Mouse (Mus musculus) heart, adult 18-20 months (tissue): ENCODE measurements around the gene Asic4. TPM values are rescaled to one million over a fixed set of nuclear protein-coding genes. Genes with fewer than 3 reads are reported as not detected.
A peak's percentile ranks its signal among the peaks of the same experiment; 100 is the strongest.

Experiments used
- DNase-seq, 2 experiments: peaks; one replicate each; pipeline ENCODE4 v3.0.0; 2021 to 2022; ENCODE audit warnings: mixed read lengths in 1 of 2
- total RNA-seq, 2 experiments: library from RNA; stranded (reverse); gene quantifications; 2 replicates each; pipeline ENCODE4 v1.2.3; 2021

Asic4 gene
- total RNA-seq, 2 experiments from 2014 or later = not detected

DNA sequence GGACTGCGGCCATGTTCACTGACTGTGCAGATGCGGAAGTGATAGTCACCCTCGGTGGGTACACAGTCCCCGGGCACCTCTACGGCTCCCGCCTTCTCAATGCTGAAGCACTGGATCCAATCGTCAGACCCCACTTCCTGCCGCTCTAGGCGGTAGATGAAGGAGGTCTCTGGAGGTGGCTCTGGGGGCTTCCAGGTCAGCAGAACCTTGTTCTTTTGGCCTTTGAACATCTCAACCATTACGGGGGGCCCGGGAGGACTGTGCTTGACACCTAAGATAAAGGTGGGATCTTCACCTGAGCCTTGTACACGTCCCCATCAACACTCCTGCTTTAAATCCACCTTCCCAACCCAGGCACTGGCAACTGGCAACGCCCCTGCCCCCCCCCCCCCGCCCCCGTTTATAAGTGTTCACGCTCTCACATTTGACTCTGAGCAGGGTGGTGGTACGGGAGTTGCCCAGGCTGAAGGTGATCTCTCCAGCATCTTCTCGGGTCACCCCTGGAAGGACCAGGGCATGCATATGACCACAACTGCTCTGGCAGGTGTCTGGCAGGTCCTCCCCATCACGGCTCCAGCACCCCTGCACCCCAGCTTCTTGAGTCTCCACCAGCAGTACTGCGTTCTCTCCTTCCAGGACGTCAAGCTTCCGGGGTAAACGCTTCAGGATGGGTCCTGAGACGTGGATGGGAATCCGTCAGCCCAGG is 52.9 kb downstream of the Asic4 start:
- no peak for DNase-seq

DNA sequence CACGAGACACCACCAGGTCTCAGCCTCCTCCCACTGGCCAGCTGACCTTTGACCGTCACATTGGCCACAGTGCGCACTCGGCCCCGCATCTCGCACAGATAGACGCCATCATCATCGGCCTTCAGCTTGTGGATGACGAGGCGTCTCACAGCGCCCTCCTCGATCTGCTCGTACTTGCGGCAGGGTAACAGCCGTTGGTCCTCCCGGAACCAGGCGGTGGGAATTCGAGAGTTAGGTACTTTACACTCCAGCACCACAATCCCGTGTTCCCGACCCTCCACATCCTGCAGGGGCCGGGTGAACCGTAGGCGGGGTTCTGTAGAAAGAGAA is 53.4 kb downstream of the Asic4 start:
- no peak for DNase-seq

DNA sequence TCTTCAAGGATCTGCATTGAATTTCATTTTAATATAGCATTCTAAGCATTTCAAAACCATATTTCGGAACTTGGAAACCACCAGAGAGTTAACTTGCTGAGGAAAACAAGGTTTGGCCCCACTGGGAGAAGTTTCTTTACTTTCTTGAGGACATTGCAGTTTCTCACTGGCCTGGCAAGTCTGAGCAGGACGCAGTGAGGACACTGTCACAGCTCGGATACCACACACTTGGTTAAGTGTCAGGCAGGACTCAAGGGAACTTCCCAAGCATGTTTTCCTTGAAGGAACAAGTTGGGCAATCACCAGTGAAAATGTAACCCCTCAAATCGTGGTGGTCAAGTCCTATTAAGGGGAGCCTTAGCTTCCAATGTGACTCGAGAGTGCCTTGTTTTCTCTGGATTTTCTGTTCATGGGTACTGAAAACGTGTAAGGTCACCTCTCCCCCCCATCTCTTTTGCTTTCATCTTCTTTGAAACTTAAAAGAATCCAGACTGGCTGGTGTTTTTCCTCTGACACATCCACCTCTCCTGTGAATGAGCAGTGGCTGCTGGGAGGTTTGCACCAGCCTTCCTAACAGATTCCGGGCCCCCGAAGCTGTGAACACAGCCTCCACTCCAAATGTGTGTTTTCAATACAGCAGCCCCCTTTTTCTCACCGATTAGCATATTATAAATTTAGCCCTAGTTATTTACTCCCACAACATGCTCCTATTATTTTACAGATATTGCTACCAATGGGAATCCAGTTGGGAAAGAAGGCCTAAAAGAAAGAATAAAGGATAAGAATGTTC is 54.2 kb downstream of the Asic4 start:
- no peak for DNase-seq

DNA sequence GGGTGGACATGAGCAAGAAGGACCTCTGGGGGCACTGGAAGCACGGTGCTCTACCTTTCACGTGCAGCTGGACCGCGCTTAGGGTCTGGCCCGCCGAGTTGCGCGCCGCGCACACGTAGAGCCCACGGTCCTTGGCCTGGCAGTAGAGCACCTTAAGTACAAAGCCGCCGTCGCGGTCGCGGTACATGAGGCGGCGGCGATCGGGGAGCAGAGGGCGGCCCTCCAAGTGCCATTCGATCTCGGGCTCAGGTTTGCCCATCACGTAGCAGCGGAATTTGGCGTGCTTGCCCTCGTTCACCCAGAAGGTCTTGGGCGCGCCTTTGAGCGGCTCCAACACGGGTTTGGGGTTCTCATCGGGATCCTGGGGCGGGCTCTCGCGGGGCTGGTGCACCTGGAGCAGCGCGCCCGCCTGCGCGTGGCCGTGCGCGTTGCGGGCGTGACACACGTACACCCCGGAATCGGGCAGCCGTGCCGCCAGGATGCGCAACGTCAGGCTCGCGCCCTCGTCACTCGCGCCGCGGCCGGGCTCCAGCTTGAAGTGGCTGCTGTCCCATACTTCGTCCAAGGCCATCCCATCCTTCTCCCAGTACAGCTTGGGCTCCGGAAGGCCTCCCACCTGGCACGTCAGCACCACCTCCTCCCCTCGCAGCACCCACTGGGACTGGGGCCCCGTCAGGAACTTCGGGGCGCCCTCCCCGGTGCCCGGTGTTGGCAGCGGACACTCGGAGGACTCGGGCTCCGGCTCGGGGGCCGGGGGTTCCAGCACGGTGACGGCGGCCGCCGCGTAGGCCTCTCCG is 55.1 kb downstream of the Asic4 start:
- DNase-seq = peak; percentile 77 to 79

DNA sequence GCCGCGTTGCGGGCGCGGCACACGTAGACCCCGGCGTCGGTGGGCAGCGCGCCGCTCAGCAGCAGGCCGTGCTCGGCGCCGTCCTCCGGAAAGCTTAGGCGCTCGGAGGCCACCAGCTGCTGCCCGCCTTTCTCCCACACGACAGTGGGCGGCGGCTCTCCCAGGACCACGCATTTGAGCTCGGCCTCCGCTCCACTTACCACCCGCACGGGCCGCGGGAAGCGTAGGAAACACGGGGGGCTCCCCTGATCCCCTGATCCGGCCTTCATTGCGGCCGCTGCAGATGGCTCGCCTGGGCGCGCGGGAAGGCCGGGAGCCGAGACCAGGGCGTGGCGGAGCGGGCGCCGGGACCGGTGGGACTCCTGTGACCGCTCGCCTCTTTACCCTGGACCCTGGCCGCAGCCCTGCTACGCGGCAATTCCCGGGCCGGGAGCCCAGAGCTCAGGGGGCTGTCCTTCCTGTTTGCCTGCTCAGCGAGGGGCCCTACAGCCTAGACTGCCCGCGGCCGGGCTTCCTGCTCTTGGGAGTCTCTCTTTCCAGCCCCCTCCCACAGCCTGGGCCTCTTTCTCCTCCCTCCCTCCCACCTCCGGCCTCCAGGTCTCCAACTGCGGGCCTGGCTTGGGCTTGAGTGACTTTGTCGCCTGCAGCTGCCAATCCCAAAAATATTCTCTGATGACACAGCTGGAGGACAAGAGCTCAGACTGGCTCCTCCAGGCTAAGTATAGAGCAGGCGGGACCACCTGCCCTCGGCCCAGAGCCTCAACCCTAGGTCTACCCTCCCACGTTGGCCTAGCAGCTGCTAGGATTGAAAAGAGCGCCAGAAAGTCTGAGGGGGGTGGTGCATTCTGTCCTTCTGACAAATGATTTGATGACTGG is 56.0 kb downstream of the Asic4 start, which contains the start of gene Obsl1:
Gene Obsl1 (minus strand): TSS at position 497 of the 876 bp plus-strand sequence.
- peak; percentile 79 to 80 for DNase-seq

DNA sequence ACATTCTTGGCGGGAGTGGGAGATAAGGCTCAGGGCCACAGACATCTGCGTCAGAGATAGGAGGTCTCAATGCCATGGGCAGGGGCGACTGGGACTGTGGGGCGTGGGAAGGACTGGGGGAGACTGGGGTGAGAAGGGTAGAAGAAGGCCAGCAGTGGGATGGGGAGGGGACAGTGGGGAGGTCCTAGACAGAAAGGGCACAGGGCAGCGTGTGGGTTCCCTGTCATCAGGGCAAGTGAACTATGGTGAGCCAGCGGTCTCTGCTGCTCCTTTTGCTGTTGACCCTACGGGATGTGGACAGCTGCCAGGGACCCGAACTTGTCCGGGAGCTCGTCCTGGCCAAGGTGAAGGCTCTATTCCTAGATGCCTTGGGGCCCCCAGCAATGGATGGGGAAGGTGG is 56.8 kb downstream of the Asic4 start, which contains the start of gene Inha:
Gene Inha (plus strand): TSS at position 72 of the 400 bp plus-strand sequence.
- no peak for DNase-seq

DNA sequence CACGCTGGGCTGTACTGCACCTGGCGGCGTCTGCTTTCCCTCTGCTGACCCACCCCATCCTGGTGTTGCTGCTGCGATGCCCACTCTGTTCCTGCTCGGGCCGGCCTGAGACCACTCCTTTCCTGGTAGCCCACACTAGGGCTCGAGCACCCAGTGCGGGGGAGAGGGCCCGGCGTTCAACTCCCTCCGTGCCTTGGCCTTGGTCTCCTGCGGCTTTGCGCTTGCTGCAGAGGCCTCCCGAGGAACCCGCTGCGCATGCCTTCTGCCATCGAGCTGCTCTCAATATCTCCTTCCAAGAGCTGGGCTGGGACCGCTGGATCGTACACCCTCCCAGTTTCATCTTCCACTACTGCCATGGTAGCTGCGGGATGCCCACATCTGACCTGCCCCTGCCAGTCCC is 59.4 kb downstream of the Asic4 start:
- no peak for DNase-seq

DNA sequence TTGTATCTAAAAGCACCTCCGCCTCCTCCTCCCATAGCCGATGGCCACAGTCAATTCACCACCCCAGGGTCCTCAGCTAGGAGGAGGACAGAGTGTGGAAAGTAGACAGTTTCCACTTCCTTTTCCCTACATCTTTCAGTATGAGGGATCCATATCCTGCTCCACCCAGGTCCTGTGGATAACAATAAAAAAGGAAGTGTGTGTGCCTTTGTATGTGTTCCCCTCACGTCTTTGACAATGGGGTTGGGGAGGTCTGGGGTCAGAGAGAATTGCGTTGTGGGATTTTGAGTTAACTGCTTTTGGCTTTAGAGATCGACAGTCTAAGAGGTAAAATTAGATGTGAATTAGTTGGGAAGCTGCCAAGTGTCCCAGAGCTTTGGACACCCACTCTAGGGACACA is 59.9 kb downstream of the Asic4 start:
- DNase-seq = peak in 1 of 2 experiments; percentile 27

DNA sequence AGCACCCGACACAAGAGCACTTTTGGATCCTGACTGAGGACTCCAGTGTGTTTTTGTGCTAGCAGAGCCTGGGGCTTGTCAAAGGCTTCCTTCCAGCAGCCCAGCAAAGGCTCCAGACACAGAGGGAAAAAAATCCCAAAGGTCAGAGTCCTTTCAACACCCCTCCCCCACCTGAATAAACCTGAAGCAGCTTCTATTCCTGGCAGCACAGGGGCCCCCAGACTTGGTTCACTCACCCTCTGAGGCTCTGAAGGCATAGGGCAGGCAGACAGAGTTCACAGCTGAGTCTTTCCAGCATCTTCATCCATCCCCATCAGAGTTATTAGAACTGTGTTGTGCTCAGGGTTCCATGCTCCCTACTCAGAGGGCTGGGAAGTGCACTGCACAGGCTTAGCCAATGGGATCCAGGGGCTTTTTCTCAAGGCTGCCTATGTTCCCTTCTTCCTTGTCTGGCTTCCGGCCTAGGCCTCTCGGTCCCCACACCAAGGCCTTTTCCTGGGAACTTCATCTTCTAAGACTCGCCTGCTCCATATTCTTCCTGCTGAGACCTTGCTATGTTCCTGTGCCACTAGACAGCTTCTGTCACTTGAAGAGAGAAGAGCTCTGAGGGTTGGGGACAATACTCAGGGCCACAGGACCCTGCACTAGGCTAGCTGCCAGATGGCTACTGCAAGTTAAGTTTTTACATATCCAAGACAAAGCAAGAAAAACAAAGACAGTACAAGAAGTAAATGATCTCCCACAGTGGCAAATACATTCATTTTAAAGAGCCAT is 61.4 kb downstream of the Asic4 start:
- DNase-seq = no peak

DNA sequence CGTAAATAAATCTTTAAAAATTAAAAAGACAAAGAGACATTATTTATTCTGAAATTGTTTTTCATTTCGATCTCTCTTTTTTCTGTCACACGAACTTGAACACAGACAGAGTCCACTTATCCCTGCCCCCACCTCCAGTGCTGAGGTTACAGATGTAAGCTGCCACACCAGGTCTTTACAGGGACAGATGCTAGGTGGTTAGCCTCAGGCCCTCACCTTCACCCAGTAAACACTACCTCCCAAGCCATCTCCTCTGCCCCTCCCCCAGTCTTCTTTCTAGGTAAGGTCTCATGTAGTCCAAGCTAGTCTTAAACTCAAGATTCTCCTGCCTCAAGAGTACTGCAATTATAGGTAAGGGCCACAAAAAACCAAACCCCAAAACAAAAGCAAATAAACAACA is 62.3 kb downstream of the Asic4 start:
- DNase-seq = no peak

DNA sequence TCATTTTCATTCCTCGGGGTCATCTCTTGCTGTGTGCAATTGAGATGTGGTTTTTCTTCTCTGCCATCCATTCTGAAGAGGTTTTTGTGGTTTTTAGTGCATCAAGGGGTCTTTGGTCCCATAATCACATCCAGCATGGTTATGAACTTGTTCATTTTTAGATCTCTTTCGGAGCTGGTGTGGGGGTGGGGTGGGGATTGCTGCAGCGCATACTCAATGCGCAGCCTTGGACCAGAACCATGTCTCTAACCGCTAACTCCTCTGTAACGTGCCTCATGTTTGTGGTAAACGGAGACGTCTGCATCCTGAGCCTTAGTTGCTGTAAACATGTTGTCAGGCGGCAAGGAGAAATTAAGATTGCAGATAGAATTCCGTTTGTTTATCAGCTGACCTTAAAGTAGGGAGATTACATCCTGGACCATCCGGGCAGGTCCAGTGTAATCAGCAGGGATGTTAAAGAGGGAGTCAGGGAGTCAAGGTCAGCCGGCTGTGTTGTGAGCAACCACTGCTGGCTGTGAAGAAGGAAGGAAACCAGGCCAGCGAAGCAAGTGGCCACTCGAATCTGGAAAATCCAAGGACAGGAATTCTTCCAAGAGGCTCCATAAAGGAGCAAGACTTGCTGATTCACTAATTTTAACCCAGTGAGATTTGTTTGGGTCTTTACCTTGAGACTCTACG is 66.6 kb downstream of the Asic4 start:
- DNase-seq = no peak

DNA sequence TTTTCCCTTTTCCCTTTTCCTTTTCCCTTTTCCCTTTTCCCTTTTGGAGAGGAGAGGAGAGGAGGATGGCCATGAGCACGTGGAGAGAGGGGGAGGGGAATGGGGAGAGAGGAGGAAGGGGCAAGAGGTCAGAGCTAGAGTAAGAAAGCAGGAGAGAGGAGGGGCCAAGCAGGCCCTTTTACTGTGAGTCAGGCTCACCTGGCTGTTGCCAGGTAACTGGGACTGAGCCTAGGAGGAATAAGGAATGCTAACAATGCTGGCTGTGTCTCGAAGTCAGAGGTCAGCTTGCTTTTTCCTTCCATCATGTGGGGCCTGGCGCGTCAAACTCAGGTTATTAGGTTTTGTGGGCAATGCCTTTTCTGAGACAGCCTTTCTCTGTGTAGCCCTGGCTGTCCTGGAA is 67.7 kb downstream of the Asic4 start:
- DNase-seq = no peak

DNA sequence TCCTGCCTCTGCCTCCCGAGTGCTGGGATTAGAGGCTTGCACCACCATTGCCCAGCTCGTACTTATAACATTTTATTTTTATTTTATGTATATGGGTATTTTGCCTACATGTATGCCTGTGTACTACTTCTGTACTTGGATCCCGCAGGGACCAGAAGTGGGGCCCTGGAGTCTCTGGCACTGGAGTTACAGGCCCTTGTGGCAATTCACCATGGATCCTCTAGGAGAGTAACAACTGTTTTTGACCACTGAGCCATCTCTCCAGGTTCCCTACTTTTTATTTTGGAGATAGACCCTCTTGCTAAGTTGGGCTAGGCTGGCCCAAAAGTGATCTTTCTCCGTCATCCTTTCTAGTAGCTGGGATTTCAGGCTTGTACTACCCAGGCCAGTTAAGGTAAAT is 68.2 kb downstream of the Asic4 start:
- DNase-seq = no peak

DNA sequence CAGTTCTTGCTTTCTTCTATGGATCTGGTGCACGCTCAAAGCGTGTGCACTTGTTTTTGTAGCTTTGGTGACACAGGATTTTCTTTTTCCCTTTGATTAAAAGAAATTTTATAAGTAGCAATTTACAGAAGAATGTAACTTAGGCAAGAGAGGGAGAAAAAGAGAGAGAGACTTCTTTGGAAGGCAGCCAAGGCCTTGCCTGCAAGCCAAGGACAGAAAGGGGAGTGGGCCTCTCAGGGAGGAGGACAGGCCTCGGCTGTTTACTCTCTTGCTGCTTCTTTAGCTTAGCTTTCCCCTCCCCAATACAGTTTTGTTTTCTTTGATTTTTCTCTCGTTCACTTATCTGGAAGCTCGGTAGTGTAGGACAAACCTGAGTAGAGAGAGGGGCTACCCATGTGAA is 69.3 kb downstream of the Asic4 start:
- no peak for DNase-seq

DNA sequence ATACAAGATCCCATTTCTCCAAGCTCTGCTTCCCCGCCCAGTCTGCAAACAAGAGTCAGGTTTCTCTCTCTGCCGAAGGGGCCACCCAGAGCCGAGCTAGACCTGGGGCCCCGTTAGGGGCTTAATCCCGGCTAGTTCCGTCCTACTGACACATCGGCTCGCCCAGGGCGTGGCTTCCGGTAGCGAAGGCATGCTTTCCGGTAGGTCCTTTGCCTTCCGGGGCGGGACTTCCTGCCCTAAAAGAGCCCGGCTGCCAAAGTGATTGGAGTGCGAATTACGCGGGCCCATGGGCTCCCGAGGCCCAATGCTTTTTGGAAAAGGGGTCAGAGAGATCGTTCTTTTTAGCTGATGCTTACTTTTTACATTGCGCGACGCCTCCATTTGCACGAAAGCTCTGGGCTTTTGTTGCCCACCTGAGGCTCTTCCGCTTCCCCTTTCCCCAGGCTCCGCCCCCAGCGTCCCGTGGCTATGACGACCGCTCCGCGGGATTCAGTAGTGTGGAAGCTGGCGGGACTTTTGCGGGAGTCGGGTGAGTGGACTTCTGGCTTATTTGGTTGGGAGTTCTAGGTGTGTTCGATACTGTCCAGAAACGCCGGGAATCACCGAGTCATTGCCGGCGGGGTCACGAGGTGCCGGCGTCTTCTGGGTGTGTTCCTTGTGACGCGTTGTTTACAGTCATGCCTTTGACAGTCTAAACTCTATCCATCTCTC is 71.2 kb downstream of the Asic4 start, which contains the start of gene Stk11ip:
Gene Stk11ip (plus strand): TSS at position 209 of the 711 bp plus-strand sequence.
- DNase-seq = peak; percentile 95 to 97
